Mouse (Mus musculus) midbrain, embryonic 10.5 days (tissue): ENCODE measurements around the gene Sh3tc1. TPM values are rescaled to one million over a fixed set of nuclear protein-coding genes. Genes with fewer than 3 reads are reported as not detected.
A peak's percentile ranks its signal among the peaks of the same experiment; 100 is the strongest.

Experiments used
- DNase-seq: peaks from one replicate; pipeline ENCODE4 v3.0.0-alpha.2; 2017; ENCODE audit warnings: low spot score
- H3K27ac ChIP-seq: fragments of 300-500 bp; sonication (generic); replicated peaks from 2 replicates; pipeline ENCODE4 v1.5.1; 2016; ENCODE audit warnings: mild to moderate bottlenecking
- H3K27me3 ChIP-seq: fragments of 300-500 bp; sonication (generic); 2 replicates; pipeline ENCODE4 v1.6.1; 2016; ENCODE audit warnings: low read depth, mild to moderate bottlenecking; ENCODE audit not compliant: poor library complexity, severe bottlenecking
- H3K36me3 ChIP-seq: fragments of 300-500 bp; sonication (generic); 2 replicates; pipeline ENCODE4 v1.6.1; 2016; ENCODE audit warnings: mild to moderate bottlenecking, moderate library complexity
- H3K4me1 ChIP-seq: fragments of 300-500 bp; sonication (generic); 2 replicates; pipeline ENCODE4 v1.6.1; 2016
- H3K4me3 ChIP-seq: fragments of 300-500 bp; sonication (generic); 2 replicates; pipeline ENCODE4 v1.5.1; 2016; ENCODE audit warnings: mild to moderate bottlenecking, moderate library complexity
- H3K9me3 ChIP-seq: fragments of 300-500 bp; sonication (generic); replicated peaks from 2 replicates; pipeline ENCODE4 v1.6.1; 2016; ENCODE audit warnings: mild to moderate bottlenecking
- WGBS: fragments of 180-500 bp; shearing (Covaris S2); methylation state at CpG from one replicate; pipeline ENCODE4 v1.1.7; 2016; 5-methylcytosine and 5-hydroxymethylcytosine counted together
- polyA plus RNA-seq: library from polyadenylated mRNA; unstranded; fragments of >200 nt; fragmentation: Nextera tagmentation; extraction: Ambion mirVana; gene quantifications from 2 replicates; pipeline ENCODE4 v1.2.1, GENCODE M21; 2016

The Sh3tc1 gene
- polyA plus RNA-seq, 1 experiment from 2014 or later: 3.8 TPM

DNA sequence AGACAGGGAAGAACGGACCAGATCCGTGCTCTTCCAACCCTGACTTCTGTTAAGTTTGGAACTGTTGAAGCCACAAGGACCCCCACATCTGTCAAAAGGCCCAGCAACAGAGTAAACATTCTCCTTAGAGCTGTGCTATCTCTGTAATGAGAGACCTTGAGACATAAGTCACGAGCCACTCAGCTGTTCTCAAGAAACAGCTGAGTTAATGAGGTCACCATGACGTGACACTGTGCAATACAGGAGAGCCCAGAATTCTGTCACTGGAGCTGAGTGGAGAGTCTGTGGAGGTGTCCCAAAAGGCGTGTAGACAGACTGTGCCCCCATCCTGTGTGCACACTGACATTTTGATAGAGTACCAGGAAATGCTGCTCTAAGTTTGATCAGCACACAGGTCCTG is 27.3 kb downstream of the Sh3tc1 start:
- Histone ChIP-seq H3K4me1 (peaks cover 8% of the 10 kb centered on the region), H3K27ac (no peak overlapping the region), H3K4me3 (no peak overlapping the region), H3K9me3 (no peaks in the 10 kb centered on the region), H3K27me3 (no peaks in the 10 kb centered on the region), H3K36me3 (no peaks in the 10 kb centered on the region)
- DNase-seq: no peak
- 83% methylated on average over 5 of the region's 5 CpGs for WGBS

DNA sequence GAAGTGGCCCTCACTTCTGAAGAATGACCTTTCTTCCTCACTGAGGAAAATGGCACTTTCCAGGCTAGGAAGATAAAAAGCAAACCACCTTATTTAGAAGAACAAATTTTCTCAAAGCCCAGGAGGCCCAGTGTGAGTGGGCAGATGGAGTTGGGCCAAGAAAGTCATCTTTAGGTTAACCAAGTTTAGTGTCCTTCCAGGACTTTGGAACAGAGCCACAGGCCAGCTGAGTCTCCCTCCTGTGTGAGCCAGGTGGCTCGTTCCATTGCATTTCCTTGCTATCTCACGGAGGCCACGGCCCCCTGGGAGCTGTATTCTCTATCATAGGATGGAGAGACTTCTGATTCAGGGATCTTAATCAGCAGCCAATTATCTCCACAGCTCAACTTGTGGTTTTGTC is 28.9 kb downstream of the Sh3tc1 start:
- WGBS: 76% methylated on average over 3 of the region's 3 CpGs
- Histone ChIP-seq H3K27me3 (no peaks in the 10 kb centered on the region), H3K27ac (no peak overlapping the region), H3K4me1 (peaks cover 8% of the 10 kb centered on the region), H3K4me3 (no peak overlapping the region), H3K9me3 (no peaks in the 10 kb centered on the region), H3K36me3 (no peaks in the 10 kb centered on the region)
- no peak for DNase-seq

DNA sequence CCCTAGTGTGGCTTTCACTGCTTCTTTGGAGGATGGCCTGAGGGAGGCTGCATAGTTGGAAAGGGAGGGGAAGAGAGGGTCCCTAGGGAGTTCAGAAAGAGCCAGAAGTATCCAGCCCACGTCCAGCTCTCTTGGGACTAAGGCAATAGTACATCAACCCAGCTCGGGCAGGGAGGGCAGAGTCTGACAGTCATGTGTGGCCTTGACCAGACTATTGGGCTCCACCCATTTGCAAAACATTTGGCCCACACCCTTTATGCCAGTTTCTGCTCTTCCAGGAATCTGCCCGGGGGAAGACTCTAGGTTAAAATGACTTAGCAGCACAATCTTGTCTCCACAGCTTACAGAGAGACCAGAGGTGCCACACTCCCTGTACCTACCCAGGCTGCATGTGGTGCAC is 29.3 kb downstream of the Sh3tc1 start:
- no peaks in the 10 kb centered on the region for H3K36me3 ChIP-seq
- no peaks in the 10 kb centered on the region for H3K9me3 ChIP-seq
- no peaks in the 10 kb centered on the region for H3K27me3 ChIP-seq
- peaks cover 8% of the 10 kb centered on the region for H3K4me1 ChIP-seq
- H3K4me3 ChIP-seq: no peak overlapping the region
- DNase-seq: no peak
- H3K27ac ChIP-seq: no peak overlapping the region
- WGBS: 77% methylated on average over 3 of the region's 3 CpGs

DNA sequence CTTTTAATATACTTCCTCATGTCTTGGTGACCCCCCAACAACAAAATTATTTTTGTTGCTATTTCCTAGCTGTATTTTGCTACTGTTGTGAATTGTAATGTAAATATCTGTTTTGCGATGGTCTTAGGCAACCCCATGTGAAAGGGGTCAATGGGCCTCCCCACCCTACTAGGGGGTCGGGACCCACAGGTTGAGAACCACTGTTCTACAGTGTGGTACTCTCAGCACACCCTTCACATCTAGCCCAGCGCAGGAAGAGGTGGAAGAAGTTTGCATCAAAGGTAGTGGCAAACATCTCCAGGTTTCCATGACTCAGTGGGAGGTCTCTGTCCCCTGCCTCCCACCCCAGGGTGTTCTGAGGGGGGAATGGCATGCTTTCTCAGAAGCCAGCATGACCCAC is 34.4 kb downstream of the Sh3tc1 start:
- Histone ChIP-seq H3K4me3 (no peak overlapping the region), H3K9me3 (no peaks in the 10 kb centered on the region), H3K36me3 (no peaks in the 10 kb centered on the region), H3K27ac (no peak overlapping the region), H3K27me3 (no peaks in the 10 kb centered on the region), H3K4me1 (peaks cover 8% of the 10 kb centered on the region)
- 94% methylated on average over 3 of the region's 3 CpGs for WGBS
- no peak for DNase-seq

DNA sequence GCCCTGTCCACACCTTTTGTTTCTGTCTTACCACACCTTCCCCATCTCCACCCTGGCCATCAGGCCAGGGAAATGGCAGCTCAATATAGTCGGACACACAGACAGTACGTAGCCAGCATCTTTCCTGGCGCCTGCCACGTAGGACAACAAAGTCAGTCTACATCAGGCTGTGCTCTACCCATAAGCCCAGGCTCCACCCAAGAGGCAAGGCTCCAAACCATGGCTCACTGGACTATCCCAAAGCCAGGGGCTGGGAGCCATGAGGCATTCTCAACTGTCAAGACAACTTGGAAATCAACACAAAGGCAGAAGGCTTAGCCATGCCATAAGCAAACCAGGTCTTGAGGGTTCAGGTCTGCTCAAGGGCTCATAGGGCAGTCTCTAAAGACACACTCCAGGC is 36.0 kb downstream of the Sh3tc1 start:
- H3K27ac ChIP-seq: no peak overlapping the region
- WGBS: 93% methylated on average over 4 of the region's 4 CpGs

DNA sequence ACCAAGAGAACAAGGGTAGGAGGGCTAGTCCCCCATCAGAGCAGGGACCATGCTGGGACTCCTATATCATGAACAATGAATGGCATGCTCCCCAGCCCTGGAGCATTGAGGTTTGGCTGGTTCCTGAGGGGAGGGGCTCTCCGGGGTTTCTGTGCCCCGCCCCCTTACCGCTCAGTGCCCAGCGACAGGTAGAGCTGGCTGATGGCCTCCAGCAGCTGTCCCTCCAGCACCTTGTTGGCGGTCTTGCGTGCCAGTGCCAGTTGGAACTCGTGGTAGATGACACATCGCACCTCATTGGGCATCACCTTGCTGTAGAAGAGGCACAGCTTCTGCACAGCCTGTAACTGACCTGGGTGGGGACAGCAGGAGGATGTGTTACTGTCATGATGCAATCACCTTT is 36.6 kb downstream of the Sh3tc1 start:
- Histone ChIP-seq H3K9me3 (no peaks in the 10 kb centered on the region), H3K36me3 (no peaks in the 10 kb centered on the region), H3K27me3 (no peaks in the 10 kb centered on the region), H3K4me3 (no peak overlapping the region), H3K27ac (no peak overlapping the region), H3K4me1 (no peaks in the 10 kb centered on the region)
- 87% methylated on average over 8 of the region's 8 CpGs for WGBS
- DNase-seq: no peak

More for the DNA sequence above, 36.0 kb downstream of the Sh3tc1 start:
- H3K4me1 ChIP-seq: no peaks in the 10 kb centered on the region
- H3K36me3 ChIP-seq: no peaks in the 10 kb centered on the region
- H3K27me3 ChIP-seq: no peaks in the 10 kb centered on the region
- no peak overlapping the region for H3K4me3 ChIP-seq
- H3K9me3 ChIP-seq: no peaks in the 10 kb centered on the region
- no peak for DNase-seq

DNA sequence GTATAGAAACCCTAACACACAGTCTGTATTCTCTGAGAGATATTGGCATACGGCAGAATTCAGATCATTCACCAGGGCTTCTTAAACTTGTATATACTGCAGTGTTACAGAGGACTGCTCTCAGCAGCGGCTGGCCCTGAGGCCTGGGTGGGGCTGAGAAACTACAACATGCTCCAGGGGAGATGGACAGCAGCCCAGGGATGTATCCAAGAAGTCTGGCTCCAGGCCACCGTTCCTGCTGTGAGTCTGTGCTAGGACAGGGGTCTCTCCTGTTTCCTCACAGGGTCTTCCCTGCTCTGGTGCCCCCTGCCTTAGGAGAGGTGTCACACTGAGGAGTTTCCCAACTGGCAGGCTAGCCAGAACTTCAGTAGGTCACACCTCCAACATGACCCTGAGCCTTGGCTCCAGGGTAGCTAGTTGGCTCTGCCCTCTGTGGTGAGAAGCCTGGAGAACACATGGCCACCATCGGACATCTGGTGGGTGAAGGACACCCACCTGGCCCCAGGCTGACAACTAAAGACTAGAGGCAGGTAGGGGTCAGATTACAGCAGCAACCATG is 37.1 kb downstream of the Sh3tc1 start:
- DNase-seq: no peak
- H3K36me3 ChIP-seq: no peaks in the 10 kb centered on the region
- WGBS: 86% methylated on average over 4 of the region's 4 CpGs

DNA sequence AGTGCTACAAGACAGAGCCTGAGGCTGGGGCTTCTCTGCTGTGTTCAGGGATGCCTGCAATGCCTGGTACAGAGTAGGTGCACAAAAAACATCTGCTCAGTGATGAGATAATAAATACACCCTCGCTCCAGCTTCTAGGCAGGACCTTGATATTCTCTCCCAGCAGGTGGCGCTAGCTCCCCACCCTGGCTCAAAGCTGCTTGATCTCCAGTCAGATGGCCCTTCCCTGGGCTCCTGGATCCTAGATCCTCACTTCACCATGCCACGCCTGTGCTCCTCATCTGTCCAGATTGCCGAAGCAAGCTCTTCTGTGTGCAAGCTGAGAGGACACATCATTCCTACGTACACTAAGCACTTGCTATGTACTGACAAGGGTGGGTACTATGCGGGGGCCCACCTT is 38.7 kb downstream of the Sh3tc1 start:
- Histone ChIP-seq H3K4me3 (no peak overlapping the region), H3K36me3 (no peaks in the 10 kb centered on the region), H3K27ac (no peak overlapping the region), H3K9me3 (no peaks in the 10 kb centered on the region), H3K27me3 (no peaks in the 10 kb centered on the region), H3K4me1 (peaks cover 5% of the 10 kb centered on the region; the same call in 1 of the 2 replicates)
- 51% methylated on average over 6 of the region's 6 CpGs for WGBS
- DNase-seq: peak; percentile 64

More for the DNA sequence above, 37.1 kb downstream of the Sh3tc1 start:
- Histone ChIP-seq H3K4me1 (no peaks in the 10 kb centered on the region), H3K27me3 (no peaks in the 10 kb centered on the region), H3K4me3 (no peak overlapping the region), H3K27ac (no peak overlapping the region), H3K9me3 (no peaks in the 10 kb centered on the region)

DNA sequence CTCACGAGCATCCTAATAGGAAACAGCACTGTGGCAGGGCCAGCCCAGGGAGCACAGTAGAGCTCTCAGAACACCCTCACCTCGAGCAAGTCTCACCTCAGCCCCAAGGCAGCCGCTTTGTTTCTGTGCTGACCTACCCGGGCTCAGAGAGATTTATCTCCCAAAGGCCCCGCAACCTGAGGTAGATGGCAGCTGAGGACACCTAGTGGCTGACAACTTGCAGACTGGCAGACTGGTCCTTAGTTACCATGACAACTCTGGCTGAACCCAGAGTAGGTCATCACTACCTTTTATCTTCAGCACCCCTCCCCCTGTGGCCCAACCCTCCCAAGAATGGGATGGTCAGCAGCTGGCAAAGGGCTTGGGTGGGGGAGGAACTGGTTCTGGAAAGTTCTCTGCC is 44.0 kb downstream of the Sh3tc1 start:
- H3K27me3 ChIP-seq: no peaks in the 10 kb centered on the region
- no peaks in the 10 kb centered on the region for H3K36me3 ChIP-seq
- H3K4me3 ChIP-seq: no peak overlapping the region
- DNase-seq: peak; percentile 36
- H3K27ac ChIP-seq: no peak overlapping the region
- 31% methylated on average over 5 of the region's 5 CpGs for WGBS
- peaks cover 19% of the 10 kb centered on the region; the same call in 1 of the 2 replicates for H3K4me1 ChIP-seq
- no peaks in the 10 kb centered on the region for H3K9me3 ChIP-seq

DNA sequence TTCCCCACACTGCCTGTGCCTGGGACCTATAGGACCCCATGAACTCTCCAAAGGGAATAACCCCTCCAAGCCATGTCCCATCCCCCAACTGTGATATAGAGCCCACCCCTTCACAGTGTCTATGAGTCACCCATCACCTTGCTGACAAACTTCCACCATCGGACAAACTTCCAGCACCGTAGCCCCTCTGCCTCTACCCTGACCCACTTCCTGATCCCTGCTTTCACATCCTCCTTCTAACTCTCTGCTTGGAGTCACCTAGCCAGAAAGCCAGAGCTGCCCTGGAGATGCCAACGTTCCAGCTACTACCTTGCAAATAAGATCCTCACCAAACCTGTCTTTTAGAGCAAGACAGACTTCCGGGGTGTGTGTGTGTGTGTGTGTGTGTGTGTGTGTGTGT is 46.1 kb downstream of the Sh3tc1 start:
- WGBS: 86% methylated on average over 4 of the region's 4 CpGs
- no peaks in the 10 kb centered on the region for H3K36me3 ChIP-seq
- H3K4me3 ChIP-seq: no peak overlapping the region
- H3K27ac ChIP-seq: no peak overlapping the region
- peaks cover 25% of the 10 kb centered on the region; the same call in 1 of the 2 replicates for H3K4me1 ChIP-seq
- H3K27me3 ChIP-seq: no peaks in the 10 kb centered on the region
- H3K9me3 ChIP-seq: no peaks in the 10 kb centered on the region
- no peak for DNase-seq

DNA sequence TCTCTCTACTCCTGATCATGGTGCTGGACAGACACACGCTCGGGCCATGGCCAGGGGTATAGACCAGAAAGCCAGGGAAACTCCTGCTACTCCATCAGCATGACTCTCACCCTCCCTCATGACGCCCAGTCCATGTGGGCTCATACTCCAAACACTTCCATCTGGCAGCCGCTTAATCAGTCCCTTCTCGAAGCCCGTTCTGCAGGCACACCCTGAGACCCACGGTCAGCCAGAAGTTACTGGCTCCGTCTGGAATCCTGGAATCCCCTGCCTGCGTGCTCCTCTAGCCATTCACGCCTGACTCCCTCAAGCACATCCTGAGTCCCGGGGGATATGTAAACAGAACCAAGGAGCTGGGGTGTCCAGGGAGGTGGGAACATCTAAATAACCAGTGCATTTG is 48.5 kb downstream of the Sh3tc1 start:
- no peaks in the 10 kb centered on the region for H3K9me3 ChIP-seq
- no peaks in the 10 kb centered on the region for H3K27me3 ChIP-seq
- H3K4me3 ChIP-seq: no peak overlapping the region
- peaks cover 35% of the 10 kb centered on the region for H3K4me1 ChIP-seq
- DNase-seq: no peak
- 75% methylated on average over 11 of the region's 11 CpGs for WGBS
- no peaks in the 10 kb centered on the region for H3K36me3 ChIP-seq
- no peak overlapping the region; the same call in 1 of the 2 replicates for H3K27ac ChIP-seq

DNA sequence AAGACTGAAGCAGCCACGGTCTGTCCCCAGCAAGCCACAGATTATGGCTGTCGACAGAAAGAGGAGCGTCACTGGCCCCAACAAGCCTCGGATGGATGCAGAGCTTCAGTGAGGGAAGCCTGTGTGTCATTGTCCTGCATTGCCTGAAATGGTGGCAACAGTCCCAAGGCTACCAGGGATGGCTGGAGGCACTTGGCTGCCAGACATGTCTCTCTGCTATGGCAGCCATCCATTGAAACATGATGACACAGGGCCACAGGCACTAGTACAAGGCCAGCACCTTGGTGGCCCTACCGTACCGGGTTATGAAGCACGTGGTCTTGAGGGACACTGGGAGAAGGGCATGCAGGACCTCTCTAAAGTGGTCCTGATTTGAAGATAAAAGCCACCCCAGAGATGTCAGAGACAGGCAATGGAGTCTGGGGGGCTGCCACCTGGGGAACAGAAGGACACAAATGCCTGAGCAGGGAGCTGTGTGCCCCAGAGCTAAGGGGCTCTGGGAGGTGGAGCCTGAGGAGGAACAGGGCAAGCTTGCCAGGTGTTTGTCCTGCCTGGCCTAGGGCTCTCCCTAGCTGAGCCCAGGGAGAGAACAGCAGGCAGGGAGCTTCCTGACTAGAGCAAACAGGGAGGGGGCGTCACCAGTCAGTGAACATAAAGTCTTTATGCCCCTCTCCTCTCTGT is 49.2 kb downstream of the Sh3tc1 start:
- WGBS: 80% methylated on average over 8 of the region's 8 CpGs
- DNase-seq: no peak
- no peaks in the 10 kb centered on the region for H3K27me3 ChIP-seq

DNA sequence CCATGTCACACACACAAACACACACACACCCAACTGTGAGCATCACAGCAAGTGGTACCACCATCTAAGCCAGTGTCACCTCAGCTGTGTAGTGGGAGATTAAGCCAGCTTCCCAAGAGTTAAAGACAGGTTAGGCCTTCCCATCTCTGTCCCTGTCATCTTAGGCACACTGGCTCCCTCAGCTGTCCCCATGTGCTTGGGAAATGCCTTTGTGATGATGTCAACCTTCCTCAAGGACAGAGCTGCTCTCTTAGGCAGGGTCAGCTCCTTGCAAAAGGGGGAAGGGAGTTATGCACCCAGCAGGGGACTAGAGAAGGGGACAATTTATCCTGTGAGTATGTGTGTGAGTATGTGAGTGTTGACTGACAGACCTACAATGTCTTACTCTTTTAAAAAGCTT is 50.4 kb downstream of the Sh3tc1 start:
- Histone ChIP-seq H3K9me3 (no peaks in the 10 kb centered on the region), H3K4me3 (no peak overlapping the region), H3K27ac (no peak overlapping the region), H3K36me3 (no peaks in the 10 kb centered on the region), H3K27me3 (no peaks in the 10 kb centered on the region), H3K4me1 (peaks cover 30% of the 10 kb centered on the region)
- DNase-seq: no peak

More for the DNA sequence above, 49.2 kb downstream of the Sh3tc1 start:
- H3K4me3 ChIP-seq: no peak overlapping the region
- no peak overlapping the region for H3K27ac ChIP-seq
- H3K9me3 ChIP-seq: no peaks in the 10 kb centered on the region
- no peaks in the 10 kb centered on the region for H3K36me3 ChIP-seq
- peaks cover 31% of the 10 kb centered on the region for H3K4me1 ChIP-seq
